Mouse (Mus musculus): ENCODE results near the gene Rnf10.
"Not testable (repeated sequence)": the region's sequence is repeated elsewhere in the genome, so short reads cannot be mapped to it uniquely, and the experiment has no call there.

Gene Rnf10

DNA sequence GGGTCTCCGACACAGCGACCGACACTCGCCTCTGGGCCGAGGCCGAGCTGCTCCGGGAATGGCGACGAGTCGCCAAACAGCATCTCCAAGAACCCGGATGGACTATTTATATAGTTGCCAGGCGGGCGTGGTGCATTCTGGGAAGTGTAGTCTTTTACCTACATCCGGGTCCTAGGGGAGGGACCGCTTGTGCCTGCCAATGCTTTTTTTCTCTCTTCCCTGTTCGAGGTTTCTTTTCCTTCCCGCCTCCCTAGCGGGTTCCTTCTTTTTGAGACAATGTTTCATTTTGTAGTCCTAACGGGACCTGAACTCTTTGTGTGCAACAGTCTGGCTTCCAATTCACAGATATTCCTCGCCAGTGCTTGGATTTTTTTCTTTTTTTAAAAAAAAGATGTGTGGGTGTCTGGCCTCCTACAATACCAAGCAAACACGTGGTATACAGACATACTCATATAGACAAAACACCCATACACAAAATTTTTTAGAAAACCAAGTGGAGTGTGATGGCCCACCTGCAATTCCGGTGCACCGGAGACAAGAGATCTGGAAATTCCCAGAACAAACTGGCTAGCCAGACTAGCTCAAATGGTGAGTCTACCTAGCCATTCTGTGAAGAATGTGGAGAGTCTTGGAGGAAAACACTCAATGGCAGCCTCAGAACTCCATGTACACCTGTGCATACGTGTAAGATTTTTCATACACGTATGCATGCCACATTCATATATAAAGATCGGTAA is at the start of gene Rnf10:
Rnf10 (minus strand) TSS at position 87 of the 737 bp plus-strand sequence.
- peak; percentile 98 for DNase-seq (ENCODE audit: low spot score)

- DNase-seq (ENCODE audit: low spot score): peak; percentile 51
Measured at GRCm38 (mm10) chr5:115319004-115319940, 46.6 kb upstream of the Rnf10 start.

DNA sequence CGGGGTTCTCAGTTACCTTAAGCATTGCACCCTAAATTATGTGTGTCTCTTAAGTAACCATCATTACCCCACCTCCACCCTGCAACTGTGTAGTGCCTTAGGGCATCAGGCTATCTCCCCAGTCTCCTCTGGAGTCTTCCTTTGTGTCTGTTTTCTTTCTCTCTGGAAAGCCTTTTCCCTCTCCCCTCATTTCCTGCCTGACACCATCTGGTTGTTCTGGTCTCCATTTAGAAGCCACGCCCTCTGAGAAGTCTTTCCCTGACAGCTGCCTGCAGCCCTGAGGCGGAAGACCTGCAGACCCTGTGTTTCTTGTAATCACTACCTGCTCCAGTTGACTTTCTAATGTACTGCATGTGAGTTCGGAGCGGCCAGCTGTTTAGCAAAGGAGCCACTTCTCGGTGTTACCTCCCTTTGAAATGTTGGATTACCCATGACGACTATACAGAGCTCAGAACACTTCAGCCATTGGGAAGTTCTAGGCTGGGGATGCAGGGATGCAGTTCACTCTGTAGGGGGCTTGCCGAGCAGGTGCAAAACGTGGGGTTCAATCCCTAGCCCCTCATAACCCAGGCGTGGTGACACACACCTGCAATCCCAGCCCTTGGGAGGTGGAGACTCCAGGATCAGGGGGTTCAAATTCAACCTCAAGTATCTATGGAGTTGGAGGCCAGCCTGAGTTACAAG is 45.1 kb upstream of the Rnf10 start:
- no peak for DNase-seq (ENCODE audit: low spot score)

DNA sequence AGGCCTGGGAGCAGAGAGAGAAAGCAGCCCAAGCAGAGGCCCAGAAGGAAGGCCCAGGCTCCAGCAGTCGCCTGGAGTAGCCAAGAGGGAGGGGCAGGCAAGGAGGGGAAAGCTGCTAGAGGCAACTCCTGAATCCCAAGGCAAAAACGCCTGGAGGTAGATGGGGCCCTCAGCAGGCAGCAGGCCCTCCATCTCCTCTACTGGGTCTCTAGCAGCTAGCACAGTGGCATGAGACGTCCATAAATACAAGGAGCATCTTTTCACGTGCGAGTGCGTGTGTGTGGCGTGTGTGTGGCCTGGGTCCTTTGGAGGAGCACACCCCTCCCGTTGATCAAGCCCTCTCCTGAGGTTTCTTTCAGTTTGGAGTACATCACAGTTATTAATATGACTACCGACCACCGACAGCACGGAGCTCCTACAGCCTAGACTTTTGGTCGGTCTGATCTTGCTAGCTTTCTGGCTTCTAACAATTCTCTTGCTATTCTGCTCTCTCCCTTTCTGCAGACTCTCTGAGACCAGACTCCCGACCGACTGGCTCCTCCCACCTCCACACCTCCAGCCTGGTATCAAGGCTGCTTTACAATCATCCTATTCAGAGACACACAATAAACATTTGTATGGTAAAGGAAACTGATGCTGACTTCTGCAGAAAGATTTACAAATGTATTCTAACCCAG is 44.4 kb upstream of the Rnf10 start:
- no peak for DNase-seq (ENCODE audit: low spot score)

GRCm38 (mm10) chr5:115313668-115313943 is 40.9 kb upstream of the Rnf10 start:
- DNase-seq (ENCODE audit: low spot score): no peak

DNA sequence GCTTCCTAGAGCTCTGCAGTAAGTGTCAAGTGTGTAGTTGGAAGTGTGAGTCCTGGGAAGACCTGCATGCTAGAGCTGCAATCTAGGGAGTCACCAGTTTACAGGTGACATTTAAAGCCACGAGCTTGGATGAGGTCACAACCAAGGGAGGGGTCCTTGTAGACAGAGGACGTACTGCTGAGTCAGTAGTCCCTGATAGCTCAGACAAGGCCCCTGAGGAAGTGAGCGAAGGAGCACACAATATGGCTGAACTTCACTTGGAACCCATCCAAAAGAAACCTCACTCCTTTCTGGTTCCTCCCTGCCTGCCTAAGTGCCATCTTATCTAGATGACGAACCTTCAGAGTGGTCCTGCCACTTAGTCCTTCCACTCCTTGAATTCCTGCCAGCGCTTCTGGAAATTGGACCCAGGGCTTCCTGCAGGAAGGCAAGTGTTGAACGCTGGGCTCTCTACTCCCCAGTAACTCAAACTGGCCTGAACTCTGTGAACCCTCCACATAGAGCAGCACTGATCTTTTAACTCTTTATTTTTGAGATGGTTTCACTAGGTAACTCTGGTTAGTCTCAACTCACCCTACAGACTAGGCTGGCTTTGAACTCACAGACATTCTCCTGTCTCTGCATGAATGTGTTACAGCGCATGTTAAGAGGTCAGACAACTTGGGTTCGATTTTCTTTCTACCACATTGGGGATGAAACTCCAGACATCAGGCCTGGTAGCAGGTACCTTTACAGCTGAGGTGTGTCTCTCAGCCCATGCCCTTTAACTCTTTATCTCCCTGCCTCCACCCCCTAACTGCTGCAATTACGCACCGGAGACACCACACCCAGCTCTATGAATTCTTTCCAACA is 40.3 kb upstream of the Rnf10 start:
- no peak for DNase-seq (ENCODE audit: low spot score)

- no peak for DNase-seq (ENCODE audit: low spot score)
Measured at GRCm38 (mm10) chr5:115312354-115312753, 39.7 kb upstream of the Rnf10 start.

- not testable (repeated sequence) for DNase-seq (ENCODE audit: low spot score)
Measured at GRCm38 (mm10) chr5:115302190-115302589, 29.5 kb upstream of the Rnf10 start.

DNA sequence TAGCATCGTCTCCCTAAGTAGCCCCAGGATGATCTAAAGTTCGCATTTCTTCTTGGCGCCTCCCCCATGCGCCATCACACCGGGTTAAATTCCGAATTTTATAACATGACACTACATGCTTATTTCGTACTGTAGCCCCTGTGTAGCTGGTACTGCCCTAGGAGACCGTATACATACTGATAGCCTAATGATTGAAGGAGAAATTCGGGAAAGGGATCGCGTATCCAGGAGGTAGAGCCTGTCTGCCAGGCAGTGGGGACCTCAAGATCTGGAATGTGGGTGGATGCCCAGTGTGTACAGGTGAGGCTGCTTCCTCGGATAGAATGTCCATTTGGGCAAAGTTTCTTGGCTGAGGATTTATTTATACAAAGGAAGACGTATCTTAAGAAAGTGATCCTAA is 28.9 kb upstream of the Rnf10 start:
- no peak for DNase-seq (ENCODE audit: low spot score)

GRCm38 (mm10) chr5:115300792-115301614 is 28.3 kb upstream of the Rnf10 start, which contains the start of gene Dynll1:
Gene Dynll1 (minus strand): TSS chr5:115300999.
- DNase-seq (ENCODE audit: low spot score): peak; percentile 100

DNA sequence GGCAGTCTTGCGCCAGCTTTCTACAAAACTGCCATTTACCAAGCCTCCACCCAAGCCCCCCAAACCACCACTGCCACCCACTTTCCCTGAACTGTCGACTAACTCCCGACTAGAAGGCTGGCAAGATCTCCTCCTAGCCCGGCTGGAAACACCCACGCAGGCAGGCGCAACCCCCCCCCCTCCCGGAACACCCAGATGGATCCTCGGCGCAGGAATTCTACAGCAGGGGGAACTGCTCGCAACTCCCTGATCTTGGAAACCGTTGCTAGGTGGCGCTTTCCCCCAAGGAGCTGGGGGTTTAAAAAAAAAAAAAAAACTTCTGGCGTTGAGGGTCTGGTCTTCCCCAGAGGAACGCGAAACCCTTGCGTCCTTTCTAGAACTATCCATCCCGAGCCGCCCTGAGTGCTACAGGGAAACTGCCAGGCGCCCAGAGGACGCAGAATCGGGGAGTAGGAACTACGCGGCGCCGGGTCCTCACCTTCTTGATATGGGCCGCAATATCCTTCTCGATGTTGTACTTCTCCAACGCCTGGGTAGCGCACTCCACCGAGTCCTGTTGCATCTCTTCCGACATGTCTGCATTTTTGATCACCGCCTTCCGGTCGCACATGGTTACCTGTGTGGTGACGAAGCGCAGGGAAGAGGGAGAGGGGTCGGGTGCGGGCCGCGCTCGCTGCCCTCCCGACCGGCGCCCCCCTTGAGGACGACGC is 27.5 kb upstream of the Rnf10 start:
- DNase-seq (ENCODE audit: low spot score): peak; percentile 34

GRCm38 (mm10) chr5:115296347-115296746 is 23.6 kb upstream of the Rnf10 start:
- no peak for DNase-seq (ENCODE audit: low spot score)

DNA sequence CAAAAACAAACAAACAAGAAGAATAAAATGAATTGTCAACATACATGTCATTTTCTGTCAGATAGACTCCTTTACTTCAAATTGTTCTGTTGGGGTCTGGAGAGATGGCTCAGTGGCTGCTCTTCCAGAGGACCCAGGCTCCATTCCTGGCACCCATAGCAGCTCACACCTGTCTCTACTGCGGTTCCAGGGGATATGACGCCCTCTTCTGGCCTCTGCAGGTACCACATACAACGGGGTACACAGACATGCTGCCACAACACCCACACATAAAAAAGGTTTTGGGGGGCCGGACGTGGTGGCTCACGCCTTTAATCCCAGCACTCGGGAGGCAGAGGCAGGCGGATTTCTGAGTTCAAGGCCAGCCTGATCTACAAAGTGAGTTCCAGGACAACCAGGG is 21.5 kb upstream of the Rnf10 start:
- no peak for DNase-seq (ENCODE audit: low spot score)

- DNase-seq (ENCODE audit: low spot score): no peak
Measured at GRCm38 (mm10) chr5:115284735-115285134, 12.0 kb upstream of the Rnf10 start.

DNA sequence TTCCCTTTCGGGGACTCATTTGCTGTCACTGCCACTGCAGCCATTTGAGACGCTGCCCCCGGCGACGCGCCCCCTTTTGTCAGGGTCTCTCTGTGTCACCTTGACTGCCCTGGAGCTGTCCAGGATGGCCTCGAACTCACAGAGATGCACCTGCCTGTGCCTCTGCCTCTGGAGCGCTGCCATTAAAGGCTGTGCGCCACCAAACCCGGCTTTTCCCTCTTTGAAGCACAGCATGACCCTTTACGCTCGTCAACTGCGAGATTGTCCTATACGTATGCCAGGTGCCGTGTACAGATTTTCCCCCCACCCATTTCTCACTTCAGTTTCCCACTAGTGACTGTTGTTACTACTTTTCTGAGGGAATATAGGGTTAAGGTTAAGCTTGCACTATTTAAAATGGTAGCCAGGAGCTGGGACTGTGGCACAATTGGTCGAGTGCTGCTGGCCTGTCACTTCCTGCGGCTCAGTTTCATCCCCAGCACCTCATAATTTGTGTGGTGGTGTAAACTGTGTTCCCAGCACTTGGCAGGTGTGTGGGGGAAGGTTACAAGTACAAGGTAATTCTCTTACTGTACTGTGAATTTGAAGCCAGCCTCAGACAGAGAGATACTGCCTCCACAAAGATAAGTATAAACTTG is 7.5 kb upstream of the Rnf10 start:
- DNase-seq (ENCODE audit: low spot score): no peak

GRCm38 (mm10) chr5:115279226-115280049 is 6.7 kb upstream of the Rnf10 start, which contains the start of gene Coq5:
Gene Coq5 (plus strand): TSS chr5:115279666.
- DNase-seq (ENCODE audit: low spot score): peak; percentile 73

DNA sequence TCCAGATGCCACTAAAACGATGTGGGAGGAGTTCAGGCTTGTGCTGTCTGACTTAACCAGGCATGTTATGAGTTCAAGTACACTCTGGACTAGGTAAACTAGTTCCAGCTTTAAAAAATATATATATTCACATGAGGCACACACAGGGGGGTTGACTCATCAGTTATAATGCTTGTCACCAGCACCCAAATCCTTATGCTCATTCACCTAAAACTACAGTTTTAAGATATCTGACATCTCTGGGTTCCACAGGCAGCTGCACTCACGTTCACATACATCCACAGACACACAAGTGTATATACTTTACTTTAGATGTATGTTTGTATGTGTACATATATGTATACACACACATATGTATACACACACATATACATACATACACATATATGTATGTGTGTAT is 6.1 kb upstream of the Rnf10 start:
- DNase-seq (ENCODE audit: low spot score): no peak

- no peak for DNase-seq (ENCODE audit: low spot score)
Measured at GRCm38 (mm10) chr5:115278053-115278452, 5.4 kb upstream of the Rnf10 start.

Data from ovary, postnatal 10 days (tissue).